Mouse (Mus musculus): Measurements from ENCODE around the gene Morn4.

DNA sequence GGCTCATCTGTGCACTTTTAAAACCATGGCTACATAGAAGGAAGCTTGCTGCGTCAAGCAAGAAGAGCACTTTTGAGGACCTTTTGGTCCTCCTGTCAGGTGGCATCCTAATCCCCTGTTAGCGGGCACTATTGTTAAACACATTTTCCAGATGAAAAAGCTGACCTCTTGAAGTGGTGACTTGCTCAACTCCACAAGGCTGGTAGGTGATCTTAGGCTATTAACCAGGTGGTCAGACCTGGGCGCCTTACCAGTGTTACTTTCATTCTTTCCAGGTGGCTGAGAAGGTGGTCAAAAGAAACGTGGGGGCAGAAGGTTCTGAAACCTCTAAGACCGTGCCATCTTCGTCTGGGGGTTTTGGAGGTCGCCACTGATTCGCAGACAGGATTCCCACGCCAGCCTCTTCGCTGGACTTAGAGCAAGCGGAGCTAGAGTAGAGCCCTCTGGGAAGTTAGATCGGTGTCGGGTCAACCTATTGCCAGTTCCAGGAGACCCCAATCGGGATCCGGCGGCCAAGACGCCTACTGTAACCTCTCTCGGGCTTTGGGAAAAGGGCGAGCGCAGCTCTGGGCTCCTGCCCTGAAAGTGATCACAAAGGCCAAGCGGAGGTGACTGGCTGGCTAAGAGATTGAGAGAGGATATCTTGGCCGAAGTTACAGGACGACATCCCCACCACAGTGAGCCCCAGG, 42.0 kb upstream of the Morn4 start:
- TF ChIP-seq CTCF (IDR thresholded peaks at IDR 0.05; ENCODE audit: low read depth, low read length) (no peak), GATA1 (IDR thresholded peaks at IDR 0.05; ENCODE audit: borderline replicate concordance, low read length) (no peak), TAL1 (conservative IDR thresholded peaks at IDR 0.05; ENCODE audit: low read depth, low read length) (no peak), GATA2 (IDR thresholded peaks at IDR 0.05; ENCODE audit: borderline replicate concordance, low read depth, low read length) (no peak)
